ENCODE assay signal across 18 mouse cellular contexts in the genomic region with DNA sequence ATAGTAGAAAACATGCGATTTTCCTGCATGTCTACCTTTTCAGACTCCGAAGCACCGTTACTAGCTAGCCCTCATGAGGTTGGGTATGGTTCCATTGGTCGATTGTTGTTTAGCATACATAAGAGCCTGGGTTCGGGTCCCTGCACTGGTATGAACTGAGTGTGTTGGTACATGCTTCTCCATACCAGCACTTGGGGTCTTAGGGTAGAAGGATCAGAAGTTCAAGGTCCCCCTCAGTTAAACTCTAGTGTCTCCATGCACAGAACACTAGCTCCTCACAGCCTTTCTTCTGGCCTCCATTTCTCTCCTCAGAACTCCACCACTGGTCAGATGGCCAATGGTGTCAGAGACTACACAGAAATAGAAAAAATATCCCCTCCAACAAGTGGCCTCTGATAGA.
"Had no signal": no experiment of that assay in that cellular context is flagged by ENCODE, and none has a peak within 500 bp of the region (broad histone marks: within the 10 kb centered on the region; RNA-seq: fewer than 3 reads in every experiment).

No protein-coding gene starts in this region.

- H3K9me3 ChIP-seq: midbrain, embryonic 10.5 days; neural tube, embryonic 13.5 days; neural tube, embryonic 15.5 days had no signal

- H3K9ac ChIP-seq: liver, embryonic 14.5 days; lung, embryonic 14.5 days; neural tube, embryonic 13.5 days; neural tube, embryonic 15.5 days had no signal

- DNase-seq: lung, adult 18-20 months; lung, embryonic 14.5 days; lung, postnatal 10 days; lung, postnatal 4 days; midbrain, embryonic 14.5 days; retina, postnatal 1 day; right cerebral cortex, adult 18-20 months; right cerebral cortex, postnatal 25 days; right cerebral cortex, postnatal 4 days; spleen, adult 18-20 months; thymus, adult 18-20 months; thymus, postnatal 14 days; thymus, postnatal 36 days had no signal

- H3K4me3 ChIP-seq: midbrain, embryonic 10.5 days; myocyte; neural tube, embryonic 13.5 days; neural tube, embryonic 15.5 days had no signal

- H3K27ac ChIP-seq: liver, embryonic 14.5 days; midbrain, embryonic 10.5 days; neural tube, embryonic 13.5 days; neural tube, embryonic 15.5 days had no signal

- H3K4me2 ChIP-seq: lung, embryonic 14.5 days; neural tube, embryonic 13.5 days; neural tube, embryonic 15.5 days had no signal

- H3K27me3 ChIP-seq: neural tube, embryonic 13.5 days; neural tube, embryonic 15.5 days had no signal

- H3K4me1 ChIP-seq: neural tube, embryonic 13.5 days had no signal

- H3K36me3 ChIP-seq: midbrain, embryonic 10.5 days; neural tube, embryonic 13.5 days; neural tube, embryonic 15.5 days had no signal
